Mouse (Mus musculus) gastrocnemius, postnatal 4 days (tissue): ENCODE results near the gene Ccdc149. TPM values are rescaled to one million over a fixed set of nuclear protein-coding genes. Genes with fewer than 3 reads are reported as not detected.

Source experiments
- DNase-seq, 2 experiments: peaks; one replicate each; pipeline ENCODE4 v3.0.0; 2021 to 2022; ENCODE audit warnings: low spot score in 2 of 2, mixed read lengths in 2 of 2
- total RNA-seq, 2 experiments: library from RNA; stranded (reverse); gene quantifications; 2 replicates each; pipeline ENCODE4 v1.2.3; 2021

Gene Ccdc149
- total RNA-seq, 2 experiments from 2014 or later: 4.4 to 4.6 TPM

GRCm38 (mm10) chr5:52450821-52451220 is 20.5 kb downstream of the Ccdc149 start:
- no peak for DNase-seq

DNA sequence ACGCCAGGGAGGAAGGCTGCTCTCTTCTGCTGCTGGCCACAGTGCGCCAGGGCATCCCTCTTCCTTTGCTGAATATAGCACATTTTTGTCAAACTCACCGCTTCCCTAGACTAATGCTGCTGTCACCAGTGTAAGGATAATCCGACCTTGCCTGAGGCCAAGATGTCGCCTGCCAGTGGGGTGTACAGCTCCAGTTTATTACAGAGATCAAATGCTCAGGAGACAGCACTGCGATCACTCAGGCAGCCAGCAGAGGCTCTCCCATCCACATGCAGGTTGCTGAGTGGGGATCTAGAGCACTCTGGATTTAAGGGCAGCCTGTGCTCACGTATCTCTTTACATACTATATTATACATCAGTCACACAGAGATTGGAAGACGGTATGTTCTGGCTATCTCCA is 22.1 kb downstream of the Ccdc149 start:
- no peak for DNase-seq

DNA sequence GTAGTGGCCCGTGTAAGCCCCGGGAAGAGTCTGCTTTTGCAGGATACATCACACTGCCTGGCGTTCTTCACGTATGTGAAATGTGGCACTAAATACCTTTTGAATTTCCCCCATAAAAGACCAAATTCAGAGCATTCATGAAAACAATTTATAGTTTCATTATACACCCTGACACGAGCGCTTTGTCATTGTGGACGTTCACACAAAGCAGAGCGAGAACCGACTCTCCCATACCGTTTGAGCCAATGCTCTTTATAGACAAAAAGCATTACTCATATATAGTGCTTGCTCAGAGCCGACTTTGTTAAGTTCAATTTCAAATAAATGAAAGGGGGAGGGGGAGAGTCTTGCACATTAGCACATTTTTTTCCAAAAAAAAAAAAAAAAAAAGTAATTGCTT is 31.0 kb downstream of the Ccdc149 start:
- no peak for DNase-seq

GRCm38 (mm10) chr5:52438946-52439345 is 32.4 kb downstream of the Ccdc149 start:
- DNase-seq: no peak

DNA sequence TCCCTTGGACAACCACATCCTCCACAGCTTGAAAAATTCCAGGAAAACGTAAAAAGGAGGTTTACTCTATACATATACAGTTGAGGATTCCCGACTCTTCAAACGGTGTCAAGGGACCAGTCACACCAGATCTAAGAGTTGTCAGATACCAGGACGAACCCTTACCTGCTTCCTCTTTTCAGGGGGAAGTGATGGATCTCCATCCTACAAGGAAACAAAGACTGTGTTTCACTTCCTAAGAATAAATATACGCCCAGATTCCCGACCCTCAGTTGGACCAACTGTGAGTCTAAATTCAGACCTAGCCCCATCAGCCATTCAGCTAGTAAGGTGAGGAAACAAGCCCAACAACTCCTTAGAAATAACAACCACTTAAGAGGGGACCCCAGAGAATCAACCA is 35.8 kb downstream of the Ccdc149 start:
- DNase-seq: no peak

DNA sequence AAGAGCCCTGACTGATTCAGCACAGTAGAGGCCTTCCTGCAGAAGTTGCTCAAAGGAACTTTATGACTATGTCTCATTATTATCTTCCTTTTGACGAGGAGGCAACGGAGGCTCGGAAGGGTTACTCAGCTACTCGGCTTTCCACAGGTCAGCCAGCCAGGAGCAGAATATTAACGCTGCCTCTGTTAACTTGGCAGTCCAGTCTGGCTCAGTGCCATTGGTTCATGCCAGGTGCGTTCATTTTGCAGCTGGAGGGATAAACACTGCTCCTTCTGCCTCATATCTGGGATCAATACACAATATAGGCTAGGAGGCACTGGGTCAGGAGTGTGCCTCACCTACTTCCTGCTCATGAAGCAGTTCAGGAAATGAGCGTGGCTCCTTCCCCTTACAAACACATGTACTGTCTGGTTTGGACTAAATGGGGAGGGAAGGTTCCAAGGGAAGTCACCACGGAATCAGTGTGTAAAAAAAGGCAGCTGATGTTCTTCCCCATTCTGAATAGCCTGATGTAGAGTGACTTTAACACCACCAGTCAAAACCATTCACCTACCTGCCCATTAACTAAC is 40.0 kb downstream of the Ccdc149 start:
- DNase-seq: no peak

GRCm38 (mm10) chr5:52429731-52430480 is 41.4 kb downstream of the Ccdc149 start:
- no peak for DNase-seq

- DNase-seq: no peak
Observed at GRCm38 (mm10) chr5:52428613-52429012, 42.7 kb downstream of the Ccdc149 start.

DNA sequence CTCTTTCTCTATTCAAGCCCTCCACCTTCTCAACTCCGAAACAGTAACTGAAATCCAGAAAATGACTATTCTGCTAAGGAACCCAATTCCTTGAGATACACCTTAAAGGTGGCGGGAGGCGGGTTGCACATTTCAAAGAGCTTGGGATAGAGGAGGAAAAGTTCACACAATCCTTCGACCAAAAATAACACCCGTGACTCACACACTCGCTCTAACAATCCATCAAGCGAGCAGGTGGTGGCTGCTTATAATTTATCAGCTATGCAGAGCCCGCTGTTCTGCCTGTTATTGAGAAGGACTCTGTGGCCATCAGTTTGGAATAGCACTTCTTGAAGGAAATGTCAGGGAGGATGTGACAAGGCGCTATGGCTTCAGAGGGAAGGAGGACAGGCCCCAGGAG is 45.5 kb downstream of the Ccdc149 start:
- no peak for DNase-seq

GRCm38 (mm10) chr5:52423893-52424292 is 47.4 kb downstream of the Ccdc149 start:
- DNase-seq: no peak

GRCm38 (mm10) chr5:52416485-52416884 is 54.8 kb downstream of the Ccdc149 start:
- DNase-seq: no peak

DNA sequence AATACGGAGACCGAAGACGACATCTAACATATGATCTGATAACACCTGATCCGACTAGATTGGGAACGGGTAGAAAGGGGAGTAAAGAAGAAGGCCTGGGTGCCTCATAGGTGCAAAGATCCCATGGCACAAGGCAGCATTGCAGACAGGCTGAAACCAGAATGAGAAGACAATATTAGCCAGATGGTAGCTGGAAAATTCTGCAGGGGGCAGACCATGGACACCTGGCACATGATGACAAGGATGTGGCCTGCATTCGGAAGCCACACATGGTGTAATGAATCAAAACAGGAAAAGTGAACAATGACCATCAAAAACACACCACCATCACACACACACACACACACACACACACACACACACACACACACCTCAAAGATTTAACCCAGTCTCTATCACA is 55.4 kb downstream of the Ccdc149 start:
- no peak for DNase-seq

DNA sequence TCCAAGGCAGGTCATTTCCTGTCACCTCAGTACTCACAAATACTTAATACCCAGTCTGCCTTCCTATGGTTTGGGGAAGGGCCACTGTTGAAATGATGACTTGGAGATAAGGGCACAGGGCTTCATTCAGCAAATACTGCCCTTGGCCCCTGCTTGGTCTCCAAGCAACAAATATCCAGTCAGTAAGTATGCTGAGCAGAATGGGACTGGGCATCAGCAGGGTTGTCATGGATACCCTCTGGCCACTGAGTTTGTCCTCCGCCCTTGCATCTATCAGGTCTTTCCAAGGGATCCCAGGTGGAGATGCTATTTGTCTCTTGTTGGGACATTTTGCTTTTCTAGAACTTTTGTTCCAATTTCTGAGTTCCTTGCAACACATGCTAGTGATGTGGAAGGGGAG is 56.1 kb downstream of the Ccdc149 start:
- no peak for DNase-seq

DNA sequence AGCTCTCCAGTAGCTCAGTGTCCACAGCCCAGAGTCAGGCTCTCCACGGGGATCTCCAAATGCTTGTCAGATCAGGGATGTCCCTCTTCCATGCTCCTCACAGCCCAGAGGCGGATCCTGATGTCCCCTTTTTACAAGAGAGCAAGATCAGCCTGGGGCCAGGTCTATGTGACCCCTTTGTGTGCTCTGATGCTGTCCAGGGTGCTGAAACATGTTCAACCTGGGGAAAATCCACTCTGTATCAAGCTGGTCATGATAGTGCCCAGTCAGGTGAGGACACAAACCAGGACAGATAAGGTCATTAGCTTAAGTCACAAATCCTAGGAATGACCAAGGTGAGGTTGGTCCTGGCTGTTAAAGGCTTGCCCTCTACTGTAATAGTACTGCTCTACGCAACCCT is 59.8 kb downstream of the Ccdc149 start:
- DNase-seq: peak in 1 of 2 experiments; percentile 17

DNA sequence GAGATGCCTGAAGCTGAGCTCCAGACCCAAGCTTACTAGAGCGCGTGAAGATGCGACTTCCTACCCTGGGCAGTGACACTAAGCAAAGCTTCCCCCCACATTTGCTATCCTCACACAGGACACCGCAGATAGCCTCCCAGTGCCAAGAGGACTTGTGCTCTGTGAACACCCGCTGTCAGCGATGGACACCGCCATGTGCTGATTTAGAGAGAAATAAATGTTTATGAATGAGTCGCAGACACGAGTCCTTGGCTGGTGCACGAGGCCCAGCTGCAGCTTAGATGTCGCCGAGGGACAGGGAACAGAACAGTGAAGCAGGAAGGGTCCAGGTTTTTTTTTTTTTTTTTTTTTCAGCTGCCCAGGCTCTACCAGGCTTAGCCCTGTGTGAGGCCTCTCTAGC is 61.1 kb downstream of the Ccdc149 start:
- DNase-seq: no peak

DNA sequence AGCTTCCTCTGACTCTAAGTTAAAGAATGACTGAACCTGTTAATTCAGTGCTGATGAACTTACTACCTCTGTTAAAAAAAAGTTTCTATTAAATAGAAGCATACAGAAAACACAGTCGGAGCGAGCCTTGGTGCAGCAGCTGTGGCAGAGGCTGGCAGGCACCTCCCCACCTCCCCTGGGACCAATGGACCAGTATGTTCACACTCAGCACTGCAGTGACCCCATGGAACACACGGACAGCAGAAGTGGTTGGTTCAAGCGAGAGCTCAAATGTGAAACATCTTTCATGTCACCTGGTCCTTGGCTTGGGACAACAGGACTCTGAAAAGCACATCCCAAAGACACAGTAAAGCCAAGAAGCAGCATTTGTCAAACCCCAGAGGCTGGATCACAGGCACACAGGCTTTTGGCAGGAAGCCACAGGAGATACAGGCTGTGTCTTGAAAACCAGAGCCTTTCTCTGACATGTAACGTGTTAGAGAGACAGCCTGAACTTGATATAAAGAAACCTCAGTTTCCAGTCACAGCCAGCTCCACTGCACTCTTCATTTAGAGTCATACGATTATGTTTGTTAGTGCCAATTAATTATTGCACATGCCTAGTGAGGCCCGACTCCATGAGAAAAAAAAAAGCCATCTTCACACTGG is 62.5 kb downstream of the Ccdc149 start:
- DNase-seq: no peak

DNA sequence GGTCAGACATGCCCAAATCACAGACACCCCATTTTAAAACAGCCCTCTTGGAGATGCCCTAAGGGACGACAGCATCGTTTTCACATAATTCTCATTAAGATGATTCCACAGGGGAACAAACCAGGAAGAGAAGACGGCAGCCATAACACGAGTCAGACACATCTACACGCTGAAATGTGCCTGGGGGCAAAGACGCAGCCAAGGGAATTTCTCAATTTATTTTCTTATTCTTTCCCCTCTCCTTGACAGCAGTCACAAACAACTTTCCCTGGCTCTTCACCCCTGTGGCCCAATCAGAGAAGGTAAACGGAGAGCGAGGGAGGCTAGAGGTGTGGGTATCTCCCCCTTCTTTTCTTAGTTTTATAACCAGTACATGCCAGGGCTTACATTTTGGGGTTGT is 66.9 kb downstream of the Ccdc149 start:
- no peak for DNase-seq

DNA sequence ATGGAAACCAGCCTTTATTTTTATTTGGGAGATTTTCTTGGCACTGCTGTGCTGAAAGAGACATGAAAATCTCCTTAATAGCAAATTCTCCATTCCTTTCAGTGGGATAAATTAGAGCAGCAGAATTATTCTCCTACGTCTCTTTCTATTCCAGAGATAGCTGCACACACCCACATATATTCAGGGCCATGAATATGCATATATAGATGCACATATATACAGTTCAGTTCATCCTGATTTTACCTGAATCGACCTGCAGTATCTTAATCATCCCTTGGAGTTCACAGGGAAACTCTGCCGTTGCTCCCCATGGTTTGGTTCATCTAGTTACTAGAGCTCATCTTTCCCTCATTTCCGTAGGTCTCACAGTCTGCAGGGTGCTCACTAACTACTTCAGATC is 77.6 kb downstream of the Ccdc149 start:
- DNase-seq: no peak

DNA sequence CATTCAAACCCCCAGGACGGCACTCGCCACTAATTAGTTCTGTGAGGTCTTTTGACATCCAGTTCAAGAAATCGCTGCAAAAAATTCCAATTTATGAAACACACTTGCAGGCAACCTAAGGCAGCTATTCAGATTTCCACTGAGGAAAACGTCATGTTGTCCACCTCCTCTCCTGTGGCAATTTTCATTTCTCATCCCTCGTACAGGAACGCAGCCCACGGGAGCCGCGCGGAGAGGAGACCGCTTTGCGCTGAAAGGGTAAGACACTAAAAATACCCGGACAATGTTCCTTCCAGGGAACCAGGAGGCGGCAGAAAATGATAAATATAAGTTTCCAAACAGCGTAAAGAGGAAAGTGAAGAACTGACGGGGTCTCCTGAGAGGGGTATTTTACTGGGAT is 79.8 kb downstream of the Ccdc149 start:
- DNase-seq: no peak

- no peak for DNase-seq
Observed at GRCm38 (mm10) chr5:52390381-52390780, 80.9 kb downstream of the Ccdc149 start.

DNA sequence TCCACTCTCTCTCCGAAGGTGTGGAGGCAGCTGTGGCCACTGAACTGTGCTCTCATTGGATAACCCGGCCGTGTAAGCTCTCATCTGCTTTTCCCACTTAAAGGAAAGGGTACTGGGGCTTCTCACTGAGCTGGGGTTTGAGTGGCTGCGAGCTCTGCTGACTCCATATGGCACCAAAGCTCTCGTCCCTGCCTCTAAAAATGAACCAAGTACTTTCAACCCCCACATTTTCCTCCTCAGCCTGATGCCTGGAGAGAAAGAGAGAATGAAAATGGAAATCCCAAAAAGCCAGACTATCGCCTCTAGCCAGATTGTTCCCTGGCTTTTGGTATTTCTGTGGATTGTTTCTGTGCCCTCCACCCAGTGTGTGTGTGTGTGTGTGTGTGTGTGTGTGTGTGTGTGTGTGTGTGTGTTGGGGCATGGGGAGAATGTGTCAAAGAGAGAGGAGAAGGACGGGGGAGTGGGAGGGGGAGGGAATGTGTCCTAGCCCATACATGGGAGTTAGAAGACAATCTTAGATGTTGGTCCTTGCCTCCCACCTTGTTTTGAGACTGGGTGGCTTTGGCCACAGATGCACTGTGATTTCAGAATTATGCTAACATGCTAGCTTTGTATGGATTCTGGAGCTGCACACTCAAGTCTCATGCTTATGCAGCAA is 83.1 kb downstream of the Ccdc149 start:
- DNase-seq: no peak

GRCm38 (mm10) chr5:52386016-52386415 is 85.3 kb downstream of the Ccdc149 start:
- DNase-seq: no peak
